Mouse (Mus musculus) left cerebral cortex, postnatal 25 days (tissue): ENCODE results near the gene Egf. TPM values are rescaled to one million over a fixed set of nuclear protein-coding genes. Genes with fewer than 3 reads are reported as not detected.

Experiments
- DNase-seq, 2 experiments: peaks; one replicate each; pipeline ENCODE4 v3.0.0; 2022; ENCODE audit warnings: low spot score in 2 of 2, mixed read lengths in 1 of 2
- intact Hi-C: fragments of 180-260 bp; cut with DNase I; formaldehyde crosslinking; loops from one replicate; pipeline ENCODE4 v1.15.1; 2025
- microRNA-seq, 2 experiments: library from miRNA; unstranded; fragments of <30 nt; microRNA quantifications; one replicate each; pipeline ENCODE4 v1.2.0; 2022
- total RNA-seq, 2 experiments: library from RNA; stranded (reverse); gene quantifications; 2 replicates each; pipeline ENCODE4 v1.2.3; 2021

The Egf gene
- total RNA-seq, 2 experiments from 2014 or later, result 1.2 to 2.0 TPM

GRCm38 (mm10) chr3:129631018-129631417 lies 124.1 kb downstream of the Egf start:
- intact Hi-C loops, result no loop called here
- no peak for DNase-seq

Small RNA genes lying within 50 kb of the gene (microRNA-seq; reads per million reads assigned to microRNA genes)
- 0 reads per million in 2 experiments for gene Gm24515

Other genes starting within 250 kb of the Egf start
- 10 to 100 TPM; 33.7 to 34.7 TPM for gene Elovl6, start 223.0 kb downstream of the Egf start, total RNA-seq
- gene Lrit3, start 48.7 kb upstream of the Egf start, total RNA-seq, result under 1 TPM in 1 of 2 experiments, not detected in 1; 0.18 TPM
- 1 to 10 TPM in 1 of 2 experiments, under 1 TPM in 1; 0.53 to 1.1 TPM for gene Rrh, start 67.3 kb upstream of the Egf start, total RNA-seq
- gene Gar1, start 76.1 kb upstream of the Egf start, total RNA-seq, result 10 to 100 TPM; 35.9 to 44.2 TPM
- gene Cfi, start 80.6 kb upstream of the Egf start, total RNA-seq, result not detected
- gene Pla2g12a, start 123.3 kb upstream of the Egf start, total RNA-seq, result 10 to 100 TPM; 15.4 to 18.9 TPM
- gene Casp6, start 146.1 kb upstream of the Egf start, total RNA-seq, result 1 to 10 TPM; 6.0 to 9.7 TPM
- 1 to 10 TPM in 1 of 2 experiments, under 1 TPM in 1; 0.99 to 1.9 TPM for gene Mcub, start 214.9 kb upstream of the Egf start, total RNA-seq